Mouse (Mus musculus): ENCODE results near the gene Adcy7.

Gene Adcy7

GRCm38 (mm10) chr8:88301589-88302437 lies 29.6 kb downstream of the Adcy7 start:
- no peak for DNase-seq (ENCODE audit: low spot score)

DNA sequence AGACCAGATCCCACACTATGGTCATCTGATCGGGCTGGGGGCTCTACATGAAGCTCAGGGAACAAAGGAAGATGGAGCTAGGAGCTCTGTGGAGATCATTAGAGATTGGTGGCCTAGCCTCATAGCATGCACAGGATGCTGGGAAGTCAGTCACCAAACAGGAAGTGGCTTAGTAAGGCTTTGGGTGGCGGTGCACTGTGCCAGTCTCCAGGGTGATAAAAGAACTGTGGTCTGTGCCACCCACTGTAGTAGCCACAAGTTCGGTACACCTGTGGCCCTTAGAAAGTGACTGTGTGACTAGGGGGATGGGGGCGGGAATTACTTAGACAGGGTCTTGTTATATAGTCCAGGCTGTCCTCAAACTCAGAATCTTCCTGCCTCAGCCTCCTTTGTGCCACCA lies 33.6 kb downstream of the Adcy7 start:
- DNase-seq (ENCODE audit: low spot score): no peak

DNA sequence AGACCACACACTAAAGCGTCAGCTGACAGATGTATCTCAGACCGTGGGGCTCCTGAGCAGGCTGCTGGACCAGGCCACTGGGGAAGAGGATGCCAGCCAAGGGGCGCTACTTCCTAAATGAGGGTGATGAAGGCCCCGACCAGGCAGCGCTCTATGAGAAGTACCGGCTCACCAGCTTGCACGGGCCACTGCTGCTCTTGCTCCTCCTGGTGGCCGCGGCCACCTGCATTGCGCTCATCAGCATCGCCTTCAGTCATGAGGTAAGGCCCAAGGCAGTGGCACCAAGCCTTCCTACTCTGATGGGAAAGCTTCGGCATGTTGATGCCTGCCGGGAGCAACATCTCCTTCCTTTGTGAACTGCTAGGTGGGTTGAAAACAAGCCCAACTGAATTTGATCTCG lies 34.3 kb downstream of the Adcy7 start:
- DNase-seq (ENCODE audit: low spot score): no peak

DNA sequence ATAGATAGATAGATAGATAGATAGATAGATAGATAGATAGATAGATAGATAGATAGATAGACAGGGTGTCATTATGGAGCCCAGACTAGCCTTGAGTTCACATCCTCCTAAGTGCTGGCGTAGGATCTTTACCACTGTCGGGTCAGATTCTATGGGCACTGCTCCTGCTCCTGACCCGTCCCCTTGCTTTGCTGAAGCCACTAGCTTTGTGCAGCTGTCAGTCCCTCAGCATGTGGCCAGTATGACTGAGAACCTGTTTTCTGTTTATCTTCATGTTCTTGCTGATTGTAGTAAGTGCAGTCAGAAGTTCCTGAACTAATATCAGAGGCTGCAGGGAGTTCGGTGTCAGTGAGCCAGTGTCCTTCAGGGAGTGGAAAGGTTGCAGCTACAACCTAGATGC lies 35.5 kb downstream of the Adcy7 start:
- DNase-seq (ENCODE audit: low spot score): no peak

DNA sequence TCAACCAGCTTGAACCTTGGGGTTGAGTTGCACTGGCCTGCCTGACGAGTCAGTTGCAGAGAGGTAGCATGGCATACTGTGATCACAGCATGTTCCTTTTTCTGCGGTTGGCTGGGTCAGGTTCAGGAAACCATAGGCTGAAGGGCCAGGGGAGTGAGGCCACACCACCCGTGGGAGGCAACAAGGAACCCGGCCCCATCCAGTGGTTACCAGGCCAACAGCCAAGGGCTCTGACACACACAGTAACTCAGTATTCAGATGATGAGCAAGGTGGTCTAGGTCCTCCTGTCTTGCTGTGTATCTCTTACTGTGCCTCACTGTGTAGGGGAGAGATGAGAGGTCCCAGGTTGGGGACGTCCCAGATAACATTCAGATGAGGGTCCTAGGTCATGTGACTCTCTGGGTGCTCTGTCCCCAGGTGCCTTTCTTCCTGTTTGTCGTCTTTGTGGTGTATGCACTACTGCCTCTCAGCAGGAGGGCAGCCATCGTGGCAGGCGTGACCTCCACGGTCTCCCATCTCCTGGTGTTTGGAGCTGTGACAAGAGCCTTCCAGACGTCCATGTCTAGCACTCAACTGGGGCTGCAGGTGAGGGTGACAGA lies 37.2 kb downstream of the Adcy7 start:
- no peak for DNase-seq (ENCODE audit: low spot score)

- no peak for DNase-seq (ENCODE audit: low spot score)
These were observed 37.7 kb downstream of the Adcy7 start for GRCm38 (mm10) chr8:88309881-88310280.

DNA sequence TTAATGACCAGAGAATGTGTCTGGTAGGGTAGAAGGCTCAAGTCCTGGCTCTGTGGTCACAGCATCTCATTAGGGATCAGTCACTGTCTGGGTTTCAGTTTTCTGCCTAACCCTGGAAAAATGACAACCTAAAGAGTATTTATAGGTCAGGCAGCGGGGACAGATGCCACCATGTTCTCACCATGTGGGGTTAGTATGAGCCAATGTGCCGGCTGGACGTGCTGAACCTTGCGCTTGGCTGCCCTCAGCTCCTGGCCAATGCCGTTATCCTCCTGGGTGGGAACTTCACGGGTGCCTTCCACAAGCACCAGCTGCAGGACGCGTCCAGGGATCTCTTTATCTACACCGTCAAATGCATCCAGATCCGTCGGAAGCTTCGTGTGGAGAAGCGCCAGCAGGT lies 38.1 kb downstream of the Adcy7 start:
- DNase-seq (ENCODE audit: low spot score): no peak

DNA sequence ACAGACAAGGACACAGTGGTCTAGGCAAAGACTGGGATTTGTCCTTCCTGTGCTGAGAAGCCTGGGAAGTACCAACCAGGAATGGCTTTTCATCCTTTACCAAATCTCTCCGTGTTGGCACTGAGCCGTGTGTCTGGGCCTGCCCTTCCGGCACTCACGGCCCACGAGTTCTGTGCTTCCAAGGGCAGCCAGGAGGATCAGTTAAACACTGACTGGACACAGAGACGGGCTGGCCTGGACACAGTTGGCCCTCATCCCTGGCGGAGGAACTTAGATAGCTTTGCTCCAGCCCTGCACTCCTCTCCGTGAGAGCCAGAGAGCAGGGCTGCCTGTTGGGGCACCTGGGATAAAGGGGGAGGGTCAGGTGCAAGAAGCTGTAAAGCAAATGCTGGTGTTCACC lies 40.8 kb downstream of the Adcy7 start:
- no peak for DNase-seq (ENCODE audit: low spot score)

DNA sequence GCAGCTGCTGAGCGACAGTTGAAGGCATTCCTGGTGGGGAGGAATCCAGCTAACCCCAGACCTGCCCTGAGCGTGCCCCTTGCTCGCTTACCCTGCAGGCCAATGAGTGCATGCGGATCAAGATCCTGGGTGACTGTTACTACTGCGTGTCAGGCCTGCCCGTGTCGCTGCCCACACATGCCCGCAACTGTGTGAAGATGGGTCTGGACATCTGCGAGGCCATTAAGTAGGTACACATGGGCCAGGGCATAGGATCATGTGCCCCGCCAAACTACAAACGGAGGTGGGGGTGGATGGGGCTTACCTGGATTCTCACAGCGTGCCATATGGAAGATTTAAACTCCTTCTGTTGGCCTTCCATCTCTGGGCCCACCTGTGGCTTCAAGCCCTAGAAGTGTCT lies 41.8 kb downstream of the Adcy7 start:
- DNase-seq (ENCODE audit: low spot score): no peak

DNA sequence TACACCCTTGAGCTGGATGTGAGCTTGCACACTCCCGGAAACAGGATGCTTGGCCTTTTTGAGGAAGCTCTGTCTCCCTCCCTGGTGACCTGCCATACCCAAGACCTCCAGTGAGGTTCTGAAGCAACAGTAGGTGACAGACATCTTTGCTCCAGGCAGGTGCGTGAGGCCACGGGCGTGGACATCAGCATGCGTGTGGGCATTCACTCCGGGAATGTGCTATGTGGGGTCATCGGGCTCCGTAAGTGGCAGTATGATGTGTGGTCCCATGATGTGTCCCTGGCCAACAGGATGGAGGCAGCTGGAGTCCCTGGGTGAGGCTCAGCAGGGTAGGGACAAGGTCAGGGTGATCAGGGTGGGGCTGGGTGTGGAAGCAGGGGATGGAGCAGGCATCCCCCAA lies 43.1 kb downstream of the Adcy7 start:
- DNase-seq (ENCODE audit: low spot score): no peak

- no peak for DNase-seq (ENCODE audit: low spot score)
These were observed 44.1 kb downstream of the Adcy7 start for GRCm38 (mm10) chr8:88316139-88316931.

DNA sequence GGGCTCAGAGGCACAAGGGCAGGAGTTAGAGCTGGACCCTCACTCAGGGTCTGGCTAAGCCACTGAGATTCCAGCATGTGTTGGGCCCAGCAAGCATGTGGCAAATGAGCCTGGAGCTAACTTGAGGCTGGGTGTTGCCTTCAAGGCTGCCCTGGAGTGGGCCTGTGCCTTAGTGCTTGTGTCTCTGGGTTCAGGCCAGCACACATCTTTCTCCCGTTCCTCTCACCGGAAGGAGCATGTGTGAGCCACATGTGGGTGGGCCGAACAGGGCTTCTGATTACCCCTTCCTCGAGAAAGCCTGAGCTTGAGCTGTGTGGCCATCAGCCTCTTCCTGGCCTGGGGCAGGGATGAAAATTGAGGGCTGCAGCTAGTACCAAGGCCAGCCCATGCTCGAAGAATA lies 45.1 kb downstream of the Adcy7 start:
- DNase-seq (ENCODE audit: low spot score): no peak

GRCm38 (mm10) chr8:88318151-88318550 lies 45.9 kb downstream of the Adcy7 start:
- DNase-seq (ENCODE audit: low spot score): no peak

GRCm38 (mm10) chr8:88320134-88320533 lies 47.9 kb downstream of the Adcy7 start:
- no peak for DNase-seq (ENCODE audit: low spot score)

DNA sequence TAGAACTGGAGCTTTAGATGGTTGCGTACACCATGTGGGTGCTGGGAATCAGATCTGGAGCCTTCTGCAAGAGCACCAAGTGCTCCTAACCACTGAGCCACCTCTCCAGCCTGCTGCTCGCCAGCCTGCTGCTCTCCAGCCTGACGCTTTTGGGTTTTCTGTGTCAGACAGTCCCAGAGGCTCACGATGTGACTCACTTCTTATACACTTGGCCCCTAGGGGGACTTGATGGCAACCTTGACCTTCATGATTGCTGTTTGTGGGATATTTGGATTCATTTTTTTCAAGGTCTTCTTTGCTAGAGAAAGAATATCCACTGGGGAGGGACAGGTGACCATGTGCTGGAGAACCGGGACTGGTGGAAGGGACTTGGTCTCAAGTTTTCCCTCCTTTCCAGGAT lies 49.2 kb downstream of the Adcy7 start:
- DNase-seq (ENCODE audit: low spot score): no peak

DNA sequence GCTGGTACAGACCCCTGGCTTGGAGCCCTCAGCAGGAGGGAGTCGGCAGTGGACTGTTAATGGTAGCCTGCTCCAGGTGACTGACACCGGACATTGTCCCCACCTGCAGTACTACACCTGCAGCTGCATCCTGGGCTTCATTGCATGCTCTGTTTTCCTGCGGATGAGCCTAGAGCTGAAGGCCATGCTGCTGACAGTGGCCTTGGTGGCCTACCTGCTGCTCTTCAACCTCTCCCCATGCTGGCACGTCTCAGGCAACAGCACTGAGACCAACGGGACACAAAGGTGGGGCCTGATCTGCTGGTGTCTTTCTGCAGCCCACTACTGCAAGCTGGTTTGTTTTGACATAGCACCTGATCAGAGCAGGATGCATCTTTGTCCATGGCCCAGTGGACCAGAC lies 51.3 kb downstream of the Adcy7 start:
- no peak for DNase-seq (ENCODE audit: low spot score)

- DNase-seq (ENCODE audit: low spot score): no peak
These were observed 52.6 kb downstream of the Adcy7 start for GRCm38 (mm10) chr8:88324760-88325159.

- no peak for DNase-seq (ENCODE audit: low spot score)
These were observed 53.0 kb downstream of the Adcy7 start for GRCm38 (mm10) chr8:88325251-88325650.

GRCm38 (mm10) chr8:88325795-88326194 lies 53.6 kb downstream of the Adcy7 start:
- no peak for DNase-seq (ENCODE audit: low spot score)

- DNase-seq (ENCODE audit: low spot score): no peak
These were observed 54.1 kb downstream of the Adcy7 start for GRCm38 (mm10) chr8:88326328-88326727.

DNA sequence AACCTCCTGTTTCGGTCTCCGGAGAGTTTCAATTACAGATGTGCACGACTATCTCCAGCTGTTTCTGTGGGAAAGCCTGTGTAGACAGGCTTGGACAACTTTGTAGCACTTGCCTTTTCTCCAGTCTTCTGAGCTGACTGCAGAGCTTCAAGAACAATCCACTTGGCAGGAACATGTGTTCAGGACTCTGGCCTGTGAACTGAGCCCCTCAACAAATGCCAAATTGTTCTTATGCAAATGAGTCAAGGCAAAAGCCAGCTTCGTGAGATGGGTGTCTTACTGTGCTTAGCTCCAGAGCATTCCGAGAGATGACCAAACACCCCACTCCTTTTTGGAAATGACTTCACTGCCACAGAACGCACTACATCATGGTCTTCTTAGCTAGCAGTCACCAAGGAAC lies 56.5 kb downstream of the Adcy7 start:
- no peak for DNase-seq (ENCODE audit: low spot score)

GRCm38 (mm10) chr8:88330816-88331215 lies 58.6 kb downstream of the Adcy7 start:
- DNase-seq (ENCODE audit: low spot score): no peak

- DNase-seq (ENCODE audit: low spot score): no peak
These were observed 62.2 kb downstream of the Adcy7 start for GRCm38 (mm10) chr8:88334384-88334783.

Data from urinary bladder, postnatal 10 days (tissue).